Comparison of ENCODE assay signal across 1 mouse cellular context in the genomic region with DNA sequence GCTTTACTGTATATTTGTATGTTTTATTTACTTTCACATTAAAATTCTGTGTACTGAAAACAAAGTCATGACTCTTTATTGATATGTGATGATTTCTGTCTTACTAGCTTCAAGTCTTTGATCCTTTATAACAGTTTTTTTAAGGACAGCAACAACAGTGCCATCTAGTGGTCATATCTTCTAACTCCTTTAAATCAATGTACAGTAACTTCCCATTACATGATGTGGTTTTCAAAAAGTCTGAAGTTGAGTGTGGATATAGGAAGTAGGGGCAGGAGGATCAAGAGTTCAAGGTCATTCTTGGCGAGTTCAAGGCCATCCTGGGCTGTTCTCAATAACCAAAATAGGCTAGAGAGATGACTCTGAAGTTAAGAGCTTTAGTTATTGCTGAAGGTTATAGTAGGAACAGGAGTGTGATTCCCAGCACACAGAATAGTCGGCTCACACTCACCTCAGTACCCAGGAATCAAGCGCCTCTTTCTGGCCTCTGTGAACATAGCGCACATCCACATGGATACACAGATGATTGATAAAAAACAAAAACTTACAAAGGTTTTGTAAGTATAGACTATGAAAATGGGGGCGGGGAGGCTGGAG.
A peak's percentile ranks its signal among the peaks of the same experiment; 100 is the strongest.
TF ChIP-seq lines count a peak whose summit lies in the region.

No protein-coding gene starts in this region.

TF ChIP-seq in ES-E14, 5 proteins besides CTCF, POLR2A, EP300 and RAD21:
- no peak for TF ChIP-seq HCFC1 (IDR thresholded peaks at IDR 0.05; ENCODE audit: borderline replicate concordance, insufficient read depth, low read length)
- peak; percentile 92 for TF ChIP-seq ZNF384 (IDR thresholded peaks at IDR 0.05; ENCODE audit: low read depth, low read length)
